Mouse (Mus musculus) erythroblast, embryonic 14.5 days (primary cell): ENCODE results near the gene Hyal3. TPM values are rescaled to one million over a fixed set of nuclear protein-coding genes. Genes with fewer than 3 reads are reported as not detected.

ENCODE experiments used
- H3K27me3 ChIP-seq: 2 replicates; pipeline ENCODE4 v1.6.1; 2012; ENCODE audit warnings: inconsistent platforms; ENCODE audit not compliant: control insufficient read depth
- H3K36me3 ChIP-seq: 2 replicates; pipeline ENCODE4 v1.6.1; 2012; ENCODE audit warnings: mild to moderate bottlenecking, inconsistent platforms; ENCODE audit not compliant: control insufficient read depth
- H3K4me1 ChIP-seq: 2 replicates; pipeline ENCODE4 v1.6.1; 2012; ENCODE audit warnings: inconsistent platforms; ENCODE audit not compliant: control insufficient read depth
- H3K4me3 ChIP-seq: replicated peaks from 2 replicates; pipeline ENCODE3; 2012; ENCODE audit warnings: moderate library complexity, mild to moderate bottlenecking, inconsistent platforms
- H3K9me3 ChIP-seq: 2 replicates; pipeline ENCODE4 v1.6.1; 2012; ENCODE audit warnings: low read length, inconsistent platforms, mixed read lengths; ENCODE audit not compliant: control insufficient read depth
- GATA1 ChIP-seq: IDR thresholded peaks from 2 replicates; pipeline ENCODE4 v1.6.1; 2012; ENCODE audit warnings: low read length, inconsistent platforms, mixed read lengths
- TAL1 ChIP-seq: IDR thresholded peaks from 3 replicates; pipeline ENCODE4 v1.6.1; 2012; ENCODE audit warnings: low read length, inconsistent platforms, mixed read lengths
- polyA plus RNA-seq: library from polyadenylated mRNA; stranded (reverse); fragments of >175 nt; gene quantifications from 2 replicates; pipeline ENCODE4 v1.2.3, GENCODE M21; 2012

The Hyal3 gene
- polyA plus RNA-seq = 0.34 TPM in 1 of 2 replicates, not detected in the other

DNA sequence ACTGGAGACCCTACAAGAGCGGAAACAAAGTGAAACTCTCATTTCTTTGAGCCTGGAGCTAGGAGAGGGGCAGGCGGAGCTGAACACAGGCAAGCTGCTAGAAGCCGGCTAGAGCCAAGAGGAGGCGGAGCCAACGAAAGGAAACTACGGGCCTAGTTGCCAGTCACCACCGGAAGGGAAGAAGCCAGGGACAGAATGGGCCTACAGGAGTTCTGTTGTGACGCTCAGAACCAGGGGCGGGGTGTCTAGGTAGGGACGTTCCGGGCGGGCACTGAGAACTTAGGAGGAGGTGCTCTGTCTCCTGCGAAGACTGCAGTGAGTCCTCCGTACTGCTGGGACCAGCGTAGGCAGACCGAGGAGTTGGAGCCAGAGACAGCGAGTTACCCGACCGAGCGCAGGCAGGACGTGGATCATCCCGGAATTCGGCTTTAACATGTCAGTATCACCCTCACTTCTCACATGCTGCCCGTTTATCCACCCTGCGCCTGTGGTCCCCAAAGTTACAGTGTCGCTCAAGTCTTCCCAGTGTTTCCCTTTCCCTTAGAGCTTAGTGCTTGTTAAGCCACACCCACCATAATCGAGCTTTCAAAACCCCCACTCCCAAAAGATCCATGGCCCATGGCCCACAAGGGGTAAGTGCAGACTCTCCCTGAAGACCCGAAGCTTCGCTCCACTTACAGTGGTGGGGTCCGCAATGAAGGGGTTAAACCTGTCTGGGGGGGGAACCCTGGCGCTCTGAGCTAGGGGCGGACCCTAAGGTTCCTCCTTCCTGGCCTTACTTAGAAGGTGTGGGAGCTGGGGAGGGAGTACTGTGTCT is at the start of gene Hyal3:
Gene Hyal3, plus strand, starts transcription at position 318 of the 817 bp plus-strand sequence.
- Histone ChIP-seq H3K27me3 (no peaks in the 10 kb centered on the region), H3K4me1 (peaks cover 97% of the 10 kb centered on the region), H3K4me3 (peak within 1 kb of the TSS; percentile 80), H3K36me3 (peaks cover 55% of the 10 kb centered on the region), H3K9me3 (no peaks in the 10 kb centered on the region)
- TF ChIP-seq GATA1 = no peak
- TF ChIP-seq TAL1 = no peak

DNA sequence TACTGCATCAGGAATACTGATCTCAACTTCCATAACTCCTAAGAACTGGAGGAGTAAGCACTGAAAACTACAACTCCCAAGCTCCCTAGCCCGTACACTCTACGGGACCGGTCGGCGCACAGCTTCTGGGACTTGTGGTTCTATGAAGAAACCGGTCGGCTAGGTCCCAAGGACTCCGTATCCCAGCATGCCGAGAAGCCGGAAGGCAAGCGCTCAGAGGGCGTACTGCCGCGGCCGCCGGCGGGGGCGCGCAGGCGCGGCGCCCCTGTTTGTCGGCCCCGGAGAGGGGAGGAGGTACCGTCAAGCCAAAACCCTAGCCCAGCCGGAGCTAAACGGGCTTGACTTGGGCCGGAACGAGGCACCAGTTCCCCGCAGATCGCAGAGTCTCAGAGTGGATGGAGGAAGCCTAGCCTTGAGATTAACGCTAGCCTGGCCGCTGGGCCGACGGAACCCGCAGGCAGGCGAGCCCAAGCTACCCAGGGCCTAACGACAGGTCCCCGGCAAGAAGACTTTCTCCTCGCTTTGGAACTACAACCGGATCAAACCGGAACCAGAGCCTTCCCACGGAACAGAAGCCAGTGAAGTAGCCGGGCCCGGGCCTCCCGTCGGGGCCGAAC is 46.7 kb upstream of the Hyal3 start, which contains the start of gene Tmem115:
Gene Tmem115, plus strand, starts transcription at position 155 of the 617 bp plus-strand sequence.
- Histone ChIP-seq H3K9me3 (no peaks in the 10 kb centered on the region), H3K4me3 (peak within 1 kb of the TSS; percentile 70), H3K36me3 (peaks cover 32% of the 10 kb centered on the region), H3K27me3 (peaks cover 3% of the 10 kb centered on the region; the same call in 1 of the 2 replicates), H3K4me1 (peaks cover 54% of the 10 kb centered on the region)
- TF ChIP-seq TAL1 (no peak), GATA1 (no peak)

DNA sequence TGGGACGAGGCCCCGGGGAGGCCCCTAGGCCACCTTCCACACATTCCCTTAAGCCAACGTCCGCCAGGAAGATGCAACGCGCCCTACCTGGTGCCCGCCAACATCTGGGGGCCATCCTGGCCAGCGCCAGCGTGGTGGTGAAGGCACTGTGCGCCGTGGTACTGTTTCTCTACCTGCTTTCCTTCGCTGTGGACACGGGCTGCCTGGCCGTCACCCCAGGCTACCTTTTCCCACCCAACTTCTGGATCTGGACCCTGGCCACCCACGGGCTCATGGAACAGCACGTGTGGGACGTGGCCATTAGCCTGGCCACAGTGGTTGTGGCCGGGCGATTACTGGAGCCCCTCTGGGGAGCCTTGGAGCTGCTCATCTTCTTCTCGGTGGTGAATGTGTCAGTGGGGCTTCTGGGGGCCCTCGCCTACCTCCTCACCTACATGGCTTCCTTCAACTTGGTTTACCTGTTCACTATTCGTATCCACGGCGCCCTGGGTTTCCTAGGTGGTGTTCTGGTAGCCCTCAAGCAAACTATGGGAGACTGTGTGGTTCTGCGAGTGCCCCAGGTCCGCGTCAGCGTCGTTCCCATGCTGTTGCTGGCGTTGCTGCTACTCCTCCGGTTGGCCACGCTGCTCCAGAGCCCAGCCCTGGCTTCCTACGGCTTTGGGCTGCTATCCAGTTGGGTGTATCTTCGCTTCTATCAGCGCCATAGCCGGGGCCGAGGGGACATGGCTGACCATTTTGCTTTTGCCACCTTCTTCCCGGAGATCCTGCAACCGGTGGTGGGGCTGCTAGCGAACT is 46.0 kb upstream of the Hyal3 start:
- Histone ChIP-seq H3K9me3 (no peaks in the 10 kb centered on the region), H3K4me3 (peak overlapping the region; percentile 70), H3K27me3 (peaks cover 3% of the 10 kb centered on the region; the same call in 1 of the 2 replicates), H3K36me3 (peaks cover 39% of the 10 kb centered on the region), H3K4me1 (peaks cover 55% of the 10 kb centered on the region)
- TF ChIP-seq TAL1 (no peak), GATA1 (no peak)

DNA sequence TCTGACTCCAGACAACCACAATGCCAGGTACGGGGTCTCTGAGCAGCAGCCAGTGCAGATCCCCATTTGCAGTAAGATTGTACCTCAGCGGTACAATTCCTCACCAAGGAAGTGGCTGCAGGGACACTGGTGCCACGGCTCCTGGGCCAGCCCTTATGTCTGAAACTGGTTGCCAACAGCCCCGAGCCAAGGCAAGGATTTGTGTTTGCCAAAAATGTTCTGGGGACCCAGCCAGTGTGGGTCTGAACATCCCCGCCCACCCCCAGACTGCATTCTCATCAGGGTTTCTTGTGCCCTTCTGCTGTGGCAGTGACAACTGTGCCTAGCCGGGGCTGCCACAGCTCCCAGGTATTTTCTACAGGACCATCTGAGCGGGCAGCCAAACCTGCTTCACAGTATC is 42.4 kb upstream of the Hyal3 start:
- H3K4me1 ChIP-seq = peaks cover 86% of the 10 kb centered on the region
- no peaks in the 10 kb centered on the region for H3K9me3 ChIP-seq
- H3K4me3 ChIP-seq = no peak overlapping the region
- TF ChIP-seq GATA1 (no peak), TAL1 (no peak)
- H3K27me3 ChIP-seq = no peaks in the 10 kb centered on the region
- H3K36me3 ChIP-seq = peaks cover 48% of the 10 kb centered on the region

DNA sequence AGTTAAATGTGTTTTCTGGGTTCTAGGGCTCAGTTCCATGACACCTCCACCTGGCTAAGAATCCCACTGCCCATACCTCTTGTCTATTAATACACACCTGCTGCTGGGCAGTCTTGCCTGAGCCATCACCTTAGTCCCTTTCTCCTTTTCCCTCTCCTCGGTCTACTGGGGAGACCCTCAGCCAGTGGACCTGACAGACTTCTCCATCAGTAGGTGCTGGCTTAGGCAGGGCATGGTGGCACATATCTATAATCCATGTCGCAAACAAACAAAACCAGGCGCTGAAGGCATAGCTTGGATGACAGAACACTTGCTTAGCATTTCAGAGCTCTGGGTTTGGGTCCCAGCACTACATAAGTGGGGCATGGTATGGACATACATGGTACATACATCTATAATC is 41.9 kb upstream of the Hyal3 start:
- no peaks in the 10 kb centered on the region for H3K27me3 ChIP-seq
- H3K4me3 ChIP-seq = no peak overlapping the region
- no peaks in the 10 kb centered on the region for H3K9me3 ChIP-seq
- TF ChIP-seq TAL1 (no peak), GATA1 (no peak)
- H3K4me1 ChIP-seq = peaks cover 83% of the 10 kb centered on the region
- H3K36me3 ChIP-seq = peaks cover 48% of the 10 kb centered on the region

DNA sequence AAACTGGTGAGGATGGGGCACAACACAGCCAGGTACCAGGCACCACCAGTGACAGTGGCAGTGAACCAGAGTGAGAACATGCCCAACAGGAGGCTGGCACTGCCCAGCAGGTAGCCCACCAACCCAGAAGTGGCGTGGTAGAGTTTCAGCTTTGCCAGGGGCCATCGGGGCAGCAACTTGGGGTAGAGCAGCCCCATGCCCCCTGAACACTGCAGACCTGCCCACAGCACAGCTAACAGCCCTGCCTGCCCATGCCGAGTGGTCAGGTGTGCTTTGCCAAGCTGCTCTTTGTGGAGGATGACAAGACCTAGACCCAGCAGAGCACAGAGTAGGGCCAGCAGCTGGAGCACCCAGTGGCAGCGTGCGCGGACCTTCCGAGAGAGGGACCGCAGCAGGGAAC is 40.7 kb upstream of the Hyal3 start:
- TF ChIP-seq GATA1 (no peak), TAL1 (no peak)
- Histone ChIP-seq H3K4me1 (peaks cover 72% of the 10 kb centered on the region), H3K4me3 (no peak overlapping the region), H3K36me3 (peaks cover 59% of the 10 kb centered on the region), H3K9me3 (peaks cover 2% of the 10 kb centered on the region; the same call in 1 of the 2 replicates), H3K27me3 (no peaks in the 10 kb centered on the region)

DNA sequence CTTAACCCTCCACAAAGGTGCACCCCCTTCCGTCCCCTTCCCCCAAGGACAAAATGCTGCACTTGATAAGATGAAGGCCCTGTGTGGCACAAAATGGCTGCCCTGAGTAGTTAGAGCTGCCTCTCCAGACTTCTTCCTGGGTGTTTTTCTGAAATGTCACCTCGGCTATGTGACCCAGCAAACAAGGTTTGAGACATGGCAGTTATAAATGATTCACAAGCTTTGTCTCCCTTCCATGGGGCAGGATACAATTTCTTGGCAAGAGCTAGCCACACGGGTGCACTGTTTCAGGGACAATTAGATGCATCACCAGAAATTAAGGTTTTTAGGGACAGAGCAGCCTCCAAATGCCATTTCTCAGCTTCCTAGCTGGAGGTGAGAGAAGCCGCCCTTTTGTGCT is 40.2 kb upstream of the Hyal3 start:
- H3K9me3 ChIP-seq = peaks cover 2% of the 10 kb centered on the region; the same call in 1 of the 2 replicates
- H3K4me3 ChIP-seq = no peak overlapping the region
- H3K4me1 ChIP-seq = peaks cover 72% of the 10 kb centered on the region
- peaks cover 64% of the 10 kb centered on the region for H3K36me3 ChIP-seq
- TF ChIP-seq TAL1 (no peak), GATA1 (no peak)
- H3K27me3 ChIP-seq = no peaks in the 10 kb centered on the region

DNA sequence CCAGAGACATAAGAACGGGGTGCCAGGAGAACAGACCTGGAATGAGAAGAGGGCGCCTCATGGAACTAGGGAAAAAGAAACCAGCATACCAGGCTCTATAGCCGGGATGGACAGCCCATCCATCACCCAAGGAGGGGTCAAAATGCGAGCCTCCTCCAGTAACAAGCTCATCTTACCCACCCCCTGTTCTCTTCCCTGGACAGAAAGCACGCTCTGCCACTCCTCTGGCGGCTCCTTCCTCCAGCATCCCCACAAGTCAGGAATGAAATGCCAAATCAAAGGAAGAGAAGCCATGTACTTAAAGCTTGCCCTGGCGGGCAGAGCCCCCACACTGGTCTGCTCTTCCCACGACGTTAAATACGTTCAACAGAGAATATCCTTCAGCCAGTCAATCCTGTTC is 39.6 kb upstream of the Hyal3 start:
- peaks cover 72% of the 10 kb centered on the region for H3K4me1 ChIP-seq
- peaks cover 59% of the 10 kb centered on the region for H3K36me3 ChIP-seq

More for the DNA sequence above, 39.6 kb upstream of the Hyal3 start:
- Histone ChIP-seq H3K9me3 (peaks cover 2% of the 10 kb centered on the region; the same call in 1 of the 2 replicates), H3K27me3 (no peaks in the 10 kb centered on the region), H3K4me3 (peak overlapping the region; percentile 84)
- TF ChIP-seq GATA1 (no peak), TAL1 (no peak)
